Mouse (Mus musculus) neural tube, embryonic 10.5 days (tissue): ENCODE data around the gene 4930579G24Rik.

Experiments used
- DNase-seq: peaks from one replicate; pipeline ENCODE4 v3.0.0-alpha.2; 2017; ENCODE audit warnings: low spot score; ENCODE audit errors: extremely low spot score

4930579G24Rik gene

DNA sequence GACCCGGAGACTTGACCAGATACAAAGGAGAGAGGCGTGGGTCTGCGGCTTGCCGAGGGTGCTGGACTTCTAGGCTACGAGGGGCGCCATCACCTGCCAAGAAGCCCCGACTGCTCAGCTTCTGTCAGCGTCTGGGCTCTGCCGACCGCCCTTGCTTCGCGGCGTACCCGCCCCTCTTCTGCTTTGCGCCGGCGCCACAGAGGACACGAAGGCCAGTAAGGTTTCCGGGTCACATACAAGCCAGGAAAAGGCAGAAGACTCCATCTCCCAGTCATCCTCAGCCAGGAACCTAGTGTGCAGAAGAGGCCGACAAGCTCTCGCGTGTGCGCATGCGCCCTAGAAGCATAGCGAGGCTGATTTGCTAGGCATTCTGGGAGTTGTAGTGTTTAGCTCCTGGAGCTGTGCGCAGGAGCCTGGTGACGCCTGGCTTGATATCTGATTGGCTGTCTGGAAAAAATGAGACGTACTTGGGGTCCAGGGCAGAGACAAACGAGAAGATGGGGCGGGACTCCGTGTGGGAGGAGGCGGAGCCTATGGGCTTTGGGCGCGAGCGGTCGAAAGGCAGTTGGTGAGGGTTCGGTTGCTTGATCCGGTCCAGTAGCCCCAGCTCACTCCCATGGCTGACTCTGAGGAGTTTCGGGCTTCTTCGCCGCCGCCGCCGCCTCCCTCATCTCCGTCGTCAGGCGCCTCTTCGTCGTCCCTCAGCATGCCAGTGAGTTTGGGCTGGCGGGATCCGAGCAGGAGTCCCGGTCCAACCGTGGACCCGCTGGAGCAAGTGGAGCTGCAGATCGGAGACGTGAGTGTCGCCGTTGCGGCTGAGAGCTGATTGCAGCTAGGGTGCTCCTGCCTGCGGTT, at the start of gene 4930579G24Rik:
Gene 4930579G24Rik, plus strand, starts transcription at position 519 of the 855 bp plus-strand sequence.
- peak; percentile 91 for DNase-seq

DNA sequence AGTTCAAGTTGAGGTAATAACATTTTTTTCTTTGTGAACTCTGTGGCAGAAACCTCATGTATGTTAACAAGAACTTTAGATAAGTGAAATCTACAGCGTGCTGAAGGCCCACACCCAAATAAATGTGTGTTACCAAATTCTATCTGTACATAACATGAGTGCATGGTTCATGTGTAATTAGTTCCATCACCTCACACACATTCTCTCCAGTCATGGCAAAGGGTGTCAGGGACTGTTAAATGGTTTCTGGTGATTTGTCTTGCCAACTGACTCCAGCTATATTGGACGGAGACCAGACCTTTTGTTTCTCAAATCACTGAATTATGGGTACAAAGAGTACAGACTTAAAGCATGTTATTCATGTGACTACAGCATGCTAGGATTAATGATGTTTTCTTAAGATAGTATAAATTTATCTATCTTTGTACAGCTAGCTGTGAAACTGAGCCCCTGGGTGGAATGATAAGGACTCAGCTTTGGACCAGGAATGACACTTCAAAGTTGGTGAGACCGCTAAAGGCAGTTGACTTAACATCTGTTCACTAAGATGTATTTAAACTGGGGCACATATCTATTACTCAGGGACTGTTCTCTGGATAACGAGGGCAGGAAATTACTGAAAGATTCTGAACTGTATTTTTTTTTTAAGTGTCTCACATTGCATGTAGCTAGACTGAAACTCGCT, 48.8 kb upstream of the 4930579G24Rik start:
- no peak for DNase-seq

DNA sequence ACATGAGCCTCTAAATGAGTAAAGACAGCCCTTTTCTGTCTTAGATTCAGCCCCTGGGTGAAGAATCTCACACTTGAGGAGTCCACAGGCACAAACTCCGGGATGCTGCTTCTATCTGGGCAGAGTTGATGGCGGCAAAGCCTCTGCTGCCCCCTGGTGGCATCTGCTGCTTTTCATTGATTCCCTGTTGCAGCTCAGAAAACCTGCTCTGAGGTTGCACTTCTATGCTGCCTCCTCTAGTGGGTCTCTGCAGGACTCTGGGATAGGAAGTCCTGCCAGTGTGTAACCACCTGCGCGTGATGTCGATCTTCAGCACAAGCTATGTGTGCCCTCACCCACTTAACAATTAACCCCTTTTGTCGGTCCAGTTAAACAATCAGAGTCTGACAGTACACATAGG, 42.1 kb upstream of the 4930579G24Rik start:
- DNase-seq = peak; percentile 90

DNA sequence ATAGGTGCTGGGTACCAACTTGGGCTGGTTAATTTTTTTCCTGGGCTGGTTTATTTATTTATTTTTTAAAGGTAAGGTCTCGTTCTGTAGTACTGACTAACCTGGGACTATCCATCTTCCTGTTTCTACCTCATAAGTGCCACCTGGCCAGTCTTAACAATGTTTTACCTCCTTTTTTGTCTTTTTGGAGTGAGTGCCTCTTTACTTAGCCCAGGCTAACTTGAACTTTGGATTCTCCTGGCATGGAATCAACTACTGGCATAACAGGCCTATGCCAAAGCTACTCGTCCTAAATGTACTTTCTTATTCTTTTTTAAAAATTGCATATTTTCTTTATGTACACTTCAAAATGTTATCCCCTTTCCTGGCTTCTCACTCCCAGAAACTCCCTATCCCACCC, 39.2 kb upstream of the 4930579G24Rik start:
- no peak for DNase-seq

DNA sequence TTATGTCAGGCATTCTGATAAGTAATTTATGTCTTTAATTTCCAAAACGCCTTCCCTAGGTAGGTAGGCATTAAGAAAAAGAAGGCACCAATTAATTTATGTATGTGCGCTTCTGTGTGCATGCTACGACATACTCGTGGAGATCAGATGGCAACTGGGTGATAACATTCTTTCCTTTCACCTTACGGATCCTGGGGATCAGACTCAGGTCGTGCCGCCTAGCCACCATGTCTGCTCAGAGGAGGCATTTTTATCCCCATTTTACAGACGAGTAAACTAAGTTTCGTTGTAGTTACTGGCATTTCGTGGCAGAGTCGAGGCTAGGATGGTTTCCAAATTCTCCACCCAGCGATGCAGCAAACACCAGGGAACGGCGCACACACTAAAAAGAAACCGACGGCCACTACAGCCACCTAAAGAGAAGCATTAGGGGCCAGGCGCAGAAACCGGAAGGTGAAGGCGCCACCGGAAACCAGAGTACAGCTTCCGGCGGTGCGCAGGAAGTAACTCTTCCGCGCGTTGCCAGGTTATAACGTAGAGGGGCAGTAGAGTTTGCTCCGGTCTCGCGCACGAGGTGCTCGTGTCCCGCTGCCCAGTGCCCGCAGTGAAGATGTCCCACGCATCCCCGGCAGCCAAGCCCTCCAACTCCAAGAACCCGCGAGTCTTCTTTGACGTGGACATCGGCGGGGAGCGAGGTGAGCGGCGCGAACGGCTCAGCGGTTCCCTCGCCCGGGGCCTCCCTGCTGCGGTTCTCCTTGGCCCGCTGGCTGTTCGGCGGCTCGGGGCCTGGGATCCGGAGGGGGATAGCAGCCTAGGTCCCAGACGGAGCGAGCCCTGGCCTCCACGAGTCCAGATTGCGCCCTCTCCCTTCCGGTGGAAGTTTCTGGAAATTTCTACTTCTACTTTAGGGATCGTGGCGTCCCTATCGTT, 37.8 kb upstream of the 4930579G24Rik start, which contains the start of gene Ppid:
Gene Ppid, plus strand, starts transcription at position 480 of the 930 bp plus-strand sequence.
- DNase-seq = peak; percentile 90

DNA sequence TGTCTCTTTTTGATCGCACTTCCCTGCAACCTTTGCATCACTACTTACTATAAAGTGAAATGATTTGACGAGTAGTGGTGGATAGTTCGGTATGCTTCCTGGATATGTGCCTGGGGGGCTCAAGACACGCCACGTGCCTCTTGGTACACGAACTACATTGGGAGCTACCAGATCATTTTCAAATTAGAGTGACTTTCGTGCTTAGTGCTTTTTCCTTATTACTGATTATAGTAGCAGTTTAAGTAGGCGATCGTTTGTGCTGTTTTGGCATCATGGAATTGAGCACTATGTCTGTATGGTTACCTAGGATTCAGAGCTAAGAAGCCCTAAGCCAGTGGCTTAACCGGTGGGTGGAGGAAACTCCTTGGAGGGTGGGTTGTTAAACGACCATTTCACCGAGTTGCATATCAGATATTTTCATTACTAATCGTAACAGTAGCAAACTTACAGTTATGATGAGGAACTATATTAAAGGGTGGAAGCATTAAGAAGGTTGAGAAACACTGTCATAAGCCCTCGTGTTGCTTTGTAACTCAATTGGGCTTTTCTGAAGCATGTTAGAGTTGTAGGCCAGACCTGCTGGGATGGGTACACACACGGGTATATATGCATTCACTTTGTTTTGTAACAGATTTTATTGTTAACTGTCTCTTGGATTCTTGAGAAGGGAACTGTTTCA, 36.9 kb upstream of the 4930579G24Rik start:
- no peak for DNase-seq

DNA sequence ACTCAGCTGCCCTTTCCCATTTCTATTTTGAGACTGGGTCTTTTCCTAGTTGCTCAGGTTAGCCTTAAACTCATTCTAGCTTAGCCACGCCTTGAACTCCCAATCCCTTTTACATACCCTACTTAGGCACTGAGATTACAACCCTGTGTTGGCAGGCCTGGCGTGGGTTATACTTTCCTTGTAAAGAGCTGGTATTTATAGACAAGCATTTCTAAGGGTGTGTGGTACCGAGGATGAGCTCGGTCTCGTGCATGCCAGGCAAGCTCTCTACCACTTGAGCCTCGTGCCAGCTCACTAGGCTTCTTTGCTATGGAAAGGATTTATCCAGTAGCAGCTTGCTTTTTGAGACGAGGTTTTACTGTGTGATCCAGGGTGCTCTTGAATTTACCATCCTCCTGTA, 33.4 kb upstream of the 4930579G24Rik start:
- DNase-seq = no peak

DNA sequence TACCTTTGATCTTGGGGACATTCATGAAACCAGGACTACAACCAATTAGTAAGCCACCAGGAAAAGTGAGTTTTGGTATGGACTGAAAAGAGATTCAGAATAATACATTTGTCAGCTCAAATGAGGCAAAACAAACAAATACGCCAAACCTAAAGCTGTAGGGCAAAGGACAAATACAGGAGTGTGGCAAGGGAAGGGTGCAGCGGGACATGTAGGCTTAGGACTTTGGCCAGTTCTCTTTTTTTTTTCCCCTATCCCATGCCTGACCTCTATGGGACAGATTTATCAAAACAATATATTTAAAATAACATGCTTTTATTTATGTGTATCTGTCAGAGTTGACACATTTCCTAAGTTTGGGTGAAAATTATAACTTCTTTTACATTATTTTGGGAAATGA, 19.0 kb upstream of the 4930579G24Rik start:
- no peak for DNase-seq

DNA sequence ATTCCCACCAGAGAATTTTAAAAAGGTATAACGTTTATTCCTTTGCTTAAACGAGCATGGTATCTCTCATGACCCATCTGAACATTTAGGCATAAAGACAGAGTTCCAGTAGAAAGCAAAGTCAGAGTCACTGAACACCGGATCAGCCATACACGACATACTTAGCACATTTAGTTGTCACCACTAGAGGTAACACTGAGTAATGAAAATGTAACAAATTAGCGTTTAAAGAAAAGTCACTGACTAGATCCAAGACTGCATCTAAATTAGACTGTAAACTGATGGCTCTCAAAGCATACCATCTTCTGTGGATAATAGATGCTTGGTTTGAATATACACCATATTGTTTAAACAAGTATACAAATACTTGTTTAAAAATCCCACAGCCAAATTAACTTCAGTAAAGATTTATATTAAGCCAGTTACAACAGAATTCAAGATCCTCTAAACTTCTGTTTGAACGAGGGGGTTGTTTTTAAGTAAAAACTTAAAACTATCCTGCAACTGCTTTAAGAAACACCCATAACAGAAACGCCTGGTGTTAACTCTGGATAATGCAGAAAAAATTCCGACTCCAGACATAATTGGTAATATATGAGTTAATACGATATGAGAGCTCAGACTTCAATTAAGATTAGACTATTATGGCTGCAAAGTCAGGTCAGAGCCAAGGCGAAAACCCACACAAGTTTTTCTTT, 1.2 kb upstream of the 4930579G24Rik start:
- DNase-seq = no peak

DNA sequence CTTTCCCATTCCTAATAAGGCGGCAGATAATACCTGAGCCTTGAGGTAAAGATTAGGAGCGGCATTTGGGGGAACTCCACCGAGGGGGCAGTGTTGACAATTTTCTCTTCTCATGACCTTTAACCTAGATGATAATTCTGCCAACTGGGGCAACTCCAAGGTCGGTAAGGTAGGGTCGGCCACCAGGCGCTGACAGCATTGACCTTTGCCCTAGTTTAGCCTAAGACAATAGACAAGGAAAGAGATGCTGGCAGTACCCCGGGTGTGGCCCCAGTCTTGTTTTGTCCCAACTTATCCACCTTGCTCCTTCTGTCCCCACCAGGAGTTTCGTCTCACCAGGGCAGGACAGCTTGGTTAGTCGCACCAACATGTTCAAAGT, 708 bp upstream of the 4930579G24Rik start:
- no peak for DNase-seq

DNA sequence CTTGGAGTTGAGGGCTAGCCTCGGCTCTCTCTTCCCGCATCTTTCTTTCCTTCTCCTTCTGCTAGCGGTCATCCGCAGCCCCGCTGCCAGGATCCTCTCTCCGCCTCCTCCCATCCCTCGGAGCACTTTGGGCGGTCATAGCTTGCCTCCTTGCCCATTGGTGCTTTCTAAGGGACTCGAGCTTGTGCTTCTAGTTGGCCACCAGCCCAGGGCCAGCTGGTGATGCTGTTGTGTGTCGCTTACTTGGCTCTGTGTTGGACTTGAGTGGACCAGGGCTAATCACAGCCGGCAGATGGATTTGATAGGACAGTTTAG, 494 bp downstream of the 4930579G24Rik start, which contains the start of gene Etfdh:
Gene Etfdh, minus strand, starts transcription at position 85 of the 315 bp plus-strand sequence.
- DNase-seq = no peak

DNA sequence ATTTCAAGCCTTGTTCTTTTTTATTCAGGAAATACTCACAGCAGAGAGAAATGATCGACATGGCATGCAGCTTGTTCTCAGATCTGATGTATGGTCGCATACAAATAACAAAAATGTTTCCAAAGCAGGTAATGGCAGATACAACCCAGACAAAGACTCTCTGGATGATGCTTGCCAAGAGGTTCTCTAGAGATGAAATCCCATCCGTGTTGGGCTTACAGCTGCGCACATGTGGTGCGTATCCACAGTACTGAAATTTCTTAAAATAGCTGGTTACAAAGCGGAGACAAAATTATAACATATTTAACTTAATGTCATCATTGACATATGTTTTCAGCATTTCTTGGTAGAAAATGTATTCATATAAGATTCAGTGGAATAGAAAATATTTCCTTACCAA, 23.2 kb downstream of the 4930579G24Rik start:
- DNase-seq = no peak

DNA sequence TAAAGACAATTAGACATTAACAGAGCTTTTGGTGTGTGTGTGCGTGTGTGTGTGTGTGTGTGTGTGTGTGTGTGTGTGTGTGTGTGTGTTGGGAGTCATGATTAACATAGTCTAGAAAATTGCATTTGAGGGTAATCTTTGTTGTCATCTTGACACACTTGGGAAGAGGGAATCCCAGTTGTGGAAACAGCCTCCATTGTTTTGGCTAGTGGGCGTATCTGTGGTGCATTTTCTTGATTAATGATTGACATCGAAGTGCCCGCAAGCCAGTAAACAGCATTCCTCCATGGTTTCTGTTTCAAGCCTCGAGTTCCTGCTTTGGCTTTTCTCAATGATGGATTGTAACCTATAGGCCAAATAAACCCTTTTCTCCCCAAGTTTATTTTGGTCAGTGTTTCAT, 27.8 kb downstream of the 4930579G24Rik start:
- DNase-seq = no peak

DNA sequence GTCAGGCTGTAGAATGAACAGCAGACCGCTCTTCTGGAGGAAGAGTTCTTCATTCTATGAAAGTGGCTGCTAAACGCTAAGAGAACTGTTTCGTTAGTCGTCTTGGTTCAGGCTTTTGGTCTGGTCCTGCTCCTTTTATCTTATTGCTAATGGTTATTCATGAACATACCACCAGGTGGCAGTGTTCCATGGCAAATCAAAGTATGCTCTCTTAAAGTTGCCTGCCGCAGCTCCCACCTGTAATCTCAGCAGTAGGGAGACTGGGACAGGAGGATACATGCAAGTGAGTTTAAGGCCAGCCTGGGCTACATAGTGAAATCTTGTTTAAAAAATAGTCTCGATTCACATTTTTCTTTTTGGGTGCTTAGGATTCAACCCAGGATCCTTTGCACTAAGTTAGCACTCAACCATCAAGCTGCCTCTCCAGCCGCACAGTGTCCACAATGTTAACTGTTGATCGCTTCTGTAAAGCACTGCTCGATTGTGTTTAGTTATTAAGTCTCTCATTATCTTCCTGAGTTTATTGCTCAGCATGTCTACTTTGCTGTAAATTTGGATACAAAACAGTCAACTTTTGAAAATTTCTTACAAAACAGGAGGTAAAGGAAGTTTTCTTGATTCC, 36.0 kb downstream of the 4930579G24Rik start:
- DNase-seq = peak; percentile 58

DNA sequence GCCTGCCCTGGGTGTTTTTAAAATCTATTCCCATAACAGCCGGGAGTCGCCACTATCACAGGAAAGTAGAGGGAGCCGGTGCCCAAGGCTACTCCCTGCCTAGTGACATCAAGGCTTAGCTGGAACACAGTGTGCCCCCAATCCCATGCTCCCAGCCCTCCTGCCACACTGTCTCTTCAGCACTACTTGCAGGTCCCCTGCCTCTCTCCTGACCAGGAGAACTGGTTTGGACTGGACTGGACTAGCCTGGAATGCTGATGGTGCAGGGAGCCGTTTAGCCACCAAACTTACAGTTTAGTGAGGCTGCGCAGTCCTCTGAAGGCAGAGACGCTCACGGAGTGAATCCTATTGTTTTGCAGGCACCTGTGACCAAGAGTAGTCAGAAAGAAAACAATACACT, 41.7 kb downstream of the 4930579G24Rik start:
- no peak for DNase-seq

DNA sequence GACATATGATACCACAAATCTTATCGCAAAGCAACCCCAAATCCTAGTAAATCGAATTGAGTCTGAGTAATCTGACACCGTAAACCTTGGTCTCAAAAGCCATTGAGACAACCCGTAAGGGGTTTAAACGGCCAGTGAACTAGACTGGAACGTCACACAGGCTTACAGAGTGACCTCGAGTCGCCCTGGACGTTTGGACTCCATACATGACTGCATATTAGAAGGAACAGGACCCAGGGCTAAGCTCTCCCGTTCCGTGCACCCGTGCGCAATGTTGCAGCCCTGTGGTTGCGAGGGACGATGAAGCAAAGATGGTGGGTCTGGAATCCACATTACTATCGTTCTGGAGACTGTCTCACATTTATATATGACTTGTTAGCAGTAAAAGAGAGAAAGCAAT, 43.3 kb downstream of the 4930579G24Rik start:
- no peak for DNase-seq

DNA sequence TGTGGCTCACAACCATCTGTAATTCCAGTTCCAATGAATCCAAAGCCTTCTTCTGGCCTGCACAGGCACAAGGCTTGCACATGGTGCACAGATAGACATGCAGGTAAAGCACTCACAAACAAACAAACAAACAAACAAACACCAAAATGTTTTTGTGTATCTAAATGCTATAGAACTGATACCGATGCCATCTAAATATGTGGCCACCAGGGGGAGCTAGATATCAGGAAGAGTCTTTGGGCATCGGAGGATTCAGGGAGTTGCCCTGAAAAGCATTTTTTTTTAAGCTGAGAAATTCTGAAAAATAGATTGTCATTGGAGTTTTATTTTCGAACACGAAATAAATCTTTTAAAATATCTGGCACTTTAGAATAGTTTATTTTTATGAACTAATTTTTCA, 44.2 kb downstream of the 4930579G24Rik start:
- peak; percentile 44 for DNase-seq

DNA sequence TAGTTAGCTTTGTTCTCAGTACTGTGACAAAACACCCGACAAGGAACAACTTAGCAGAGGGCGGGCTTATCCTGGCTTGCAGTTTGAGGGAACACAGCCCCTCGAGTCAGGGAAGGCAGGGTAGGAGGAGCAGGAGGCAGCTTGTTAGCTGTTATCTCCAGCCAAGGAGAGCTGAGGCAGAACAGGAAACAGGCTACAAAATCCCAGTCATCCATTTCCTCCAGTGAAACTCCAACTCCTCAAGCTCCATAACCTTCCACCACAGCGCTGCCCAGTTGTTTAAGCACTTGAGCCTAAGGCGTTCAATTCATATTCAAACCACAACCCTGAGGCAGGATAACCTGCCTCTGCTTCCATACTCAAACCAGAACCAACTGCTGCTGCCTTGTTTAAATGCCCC, 45.8 kb downstream of the 4930579G24Rik start:
- DNase-seq = no peak

DNA sequence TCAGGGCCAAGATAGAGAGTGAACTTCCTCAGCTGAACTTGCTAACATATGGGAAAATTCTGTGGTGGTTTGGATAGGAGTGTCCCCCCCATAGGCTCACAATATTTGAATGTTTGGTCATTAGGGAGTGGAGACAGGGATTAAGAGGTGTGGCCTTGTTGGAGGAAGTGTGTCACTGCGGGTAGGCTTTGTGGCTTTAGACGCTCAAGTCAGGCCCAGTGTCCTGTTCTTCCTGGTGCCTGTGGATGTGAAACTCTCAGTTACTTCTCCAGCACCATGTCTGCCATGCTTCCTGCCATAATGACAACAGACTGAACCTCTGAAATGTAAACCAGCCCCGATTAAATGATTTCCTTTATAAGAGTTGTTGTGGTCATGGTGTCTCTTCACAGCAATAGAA, 47.5 kb downstream of the 4930579G24Rik start:
- DNase-seq = no peak
